Mouse (Mus musculus) cerebellum, postnatal 25 days (tissue): ENCODE results near the gene Rnf39.

Experiments used
- DNase-seq, 2 experiments: peaks; one replicate each; pipeline ENCODE4 v3.0.0; 2021; ENCODE audit warnings: mixed read lengths in 2 of 2

Gene Rnf39

DNA sequence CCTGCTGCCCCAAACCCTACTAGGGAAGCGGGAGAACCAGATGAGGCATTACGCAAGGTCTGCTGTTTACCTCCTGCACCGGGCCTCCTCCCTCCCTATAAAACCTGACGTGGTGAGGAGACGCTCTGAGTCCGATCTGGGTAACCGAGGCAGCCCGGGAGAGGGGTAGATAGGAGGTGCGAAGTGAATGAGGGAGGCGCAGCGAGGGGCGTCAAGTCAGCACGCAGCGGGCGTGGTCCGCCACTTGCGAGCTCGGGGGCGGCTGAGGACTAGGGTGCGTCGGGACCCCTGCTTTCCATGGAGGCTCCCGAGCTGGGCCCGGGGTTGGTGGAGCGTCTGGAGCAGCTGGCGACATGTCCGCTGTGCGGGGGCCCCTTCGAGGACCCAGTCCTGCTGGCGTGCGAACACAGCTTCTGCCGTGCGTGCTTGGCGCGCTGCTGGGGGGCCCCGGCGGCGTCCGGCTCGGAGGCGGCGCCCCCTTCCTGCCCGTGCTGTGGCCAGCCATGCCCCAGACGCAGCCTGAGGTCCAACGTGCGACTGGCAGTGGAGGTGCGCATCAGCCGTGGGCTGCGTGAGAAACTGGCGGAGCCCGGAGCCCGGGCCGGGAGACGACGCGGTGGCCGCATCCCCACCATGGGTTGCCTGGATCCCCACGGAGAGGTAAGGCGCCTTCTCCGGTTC is at the start of gene Rnf39:
TSS of gene Rnf39 (plus strand) at position 128 of the 681 bp plus-strand sequence.
- DNase-seq = peak; percentile 57 to 59

GRCm38 (mm10) chr17:36893387-36893786 is 49.3 kb upstream of the Rnf39 start:
- DNase-seq = no peak

GRCm38 (mm10) chr17:36896583-36896982 is 46.1 kb upstream of the Rnf39 start:
- peak; percentile 8 to 61 for DNase-seq

- DNase-seq = no peak
These were observed 45.7 kb upstream of the Rnf39 start for GRCm38 (mm10) chr17:36897065-36897464.

GRCm38 (mm10) chr17:36897552-36898205 is 45.0 kb upstream of the Rnf39 start, which contains the start of gene Trim31:
Trim31 (plus strand) TSS chr17:36898118.
- DNase-seq = no peak

DNA sequence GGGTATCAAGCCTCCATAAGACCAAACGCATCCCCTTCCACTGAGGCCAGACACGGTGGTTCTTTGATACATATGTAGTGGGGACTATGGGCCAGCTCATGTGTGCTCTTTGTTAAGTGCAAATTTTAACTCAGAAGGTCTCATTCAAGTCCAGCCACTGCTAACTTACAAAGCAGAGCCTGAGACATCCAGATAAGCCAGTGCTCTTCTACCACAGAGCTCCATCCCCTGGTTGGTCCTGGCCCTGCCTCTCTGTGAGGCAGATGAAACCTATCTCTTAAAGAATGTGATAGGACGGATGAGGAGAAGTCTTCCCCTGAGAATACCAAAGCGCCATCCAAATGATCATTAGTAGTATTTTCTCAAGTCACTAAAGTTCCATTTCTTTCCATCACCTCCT is 43.3 kb upstream of the Rnf39 start:
- DNase-seq = no peak

GRCm38 (mm10) chr17:36900001-36900400 is 42.7 kb upstream of the Rnf39 start:
- DNase-seq = no peak

- no peak for DNase-seq
These were observed 42.0 kb upstream of the Rnf39 start for GRCm38 (mm10) chr17:36900691-36901090.

DNA sequence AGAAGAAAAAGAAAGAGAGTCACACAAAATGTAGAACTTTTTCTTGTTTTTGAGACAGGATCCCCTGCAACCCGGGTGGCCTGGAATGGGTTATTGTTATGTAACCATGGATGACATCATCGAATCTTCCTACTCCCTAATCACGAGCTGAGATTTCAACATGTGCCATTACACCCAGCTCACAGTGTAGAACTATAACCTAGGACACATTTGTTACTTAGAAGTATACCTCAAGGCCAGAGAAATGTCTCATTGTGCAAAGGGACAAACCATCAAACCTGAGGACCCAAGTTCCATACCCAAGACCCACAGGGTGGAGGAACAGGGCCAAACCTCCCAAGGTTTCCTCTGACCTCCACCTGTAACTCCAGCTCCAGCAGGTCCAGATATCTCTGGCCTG is 39.1 kb upstream of the Rnf39 start:
- no peak for DNase-seq

- DNase-seq = no peak
These were observed 34.5 kb upstream of the Rnf39 start for GRCm38 (mm10) chr17:36908235-36908634.

- no peak for DNase-seq
These were observed 32.9 kb upstream of the Rnf39 start for GRCm38 (mm10) chr17:36909802-36910201.

- no peak for DNase-seq
These were observed 30.7 kb upstream of the Rnf39 start for GRCm38 (mm10) chr17:36912031-36912430.

DNA sequence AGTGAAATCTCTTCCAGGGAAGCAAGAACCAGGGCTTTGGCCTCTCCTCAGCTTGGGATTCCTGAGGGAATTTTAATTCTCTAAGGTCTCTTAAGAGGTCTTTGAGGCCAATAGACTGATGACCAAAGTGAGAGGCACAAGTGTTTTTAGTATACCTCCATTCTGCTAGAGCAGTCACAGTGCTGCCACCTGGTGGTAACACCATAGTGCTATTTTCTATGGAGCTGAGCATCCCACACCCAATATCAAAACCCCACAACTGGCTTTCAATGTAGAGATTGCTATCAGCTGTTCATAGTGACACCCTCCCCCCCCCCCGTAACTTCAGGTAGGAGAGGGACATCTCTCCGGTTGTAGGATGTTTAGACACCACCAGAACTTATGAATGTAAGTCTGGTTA is 28.6 kb upstream of the Rnf39 start:
- peak; percentile 72 to 90 for DNase-seq

GRCm38 (mm10) chr17:36915076-36915475 is 27.6 kb upstream of the Rnf39 start:
- DNase-seq = peak; percentile 60 to 81

DNA sequence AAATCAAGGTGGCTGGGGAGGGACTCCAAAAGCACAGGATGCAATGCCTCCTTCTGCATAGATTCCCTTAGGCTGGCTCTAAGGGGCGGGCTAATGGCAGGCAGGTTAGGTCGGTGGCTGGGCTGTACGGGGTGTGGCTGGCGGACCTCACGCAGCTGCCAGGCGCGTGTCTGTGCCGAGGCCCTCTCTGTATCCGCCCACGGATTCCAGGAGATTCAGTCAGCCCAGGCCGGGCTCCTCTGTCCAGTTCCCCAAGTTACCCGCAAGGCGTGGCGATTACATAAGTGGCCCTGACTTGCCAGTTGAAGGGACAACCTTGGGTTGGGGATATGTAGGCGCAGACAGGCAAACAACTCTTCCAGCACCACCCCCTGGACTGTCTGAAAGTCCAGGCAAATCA is 22.5 kb upstream of the Rnf39 start:
- DNase-seq = no peak

DNA sequence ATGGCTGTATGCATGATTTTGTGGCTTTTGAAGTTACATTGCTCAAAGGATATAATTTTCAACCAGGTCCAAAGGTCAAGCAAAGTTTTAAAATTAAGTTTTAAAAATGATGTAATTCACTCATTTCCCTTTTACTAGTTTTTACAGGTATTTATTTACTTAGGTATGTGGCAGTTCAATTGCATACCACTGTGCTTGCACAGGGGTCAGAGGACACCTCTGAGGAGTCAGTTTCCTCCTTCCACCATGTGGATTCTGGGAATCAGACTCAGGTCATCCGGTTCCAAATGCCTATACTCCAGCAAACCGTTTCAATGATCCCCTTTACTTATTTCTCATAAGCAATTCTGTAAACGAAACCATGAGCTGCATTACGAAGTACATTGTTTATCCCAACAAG is 20.0 kb upstream of the Rnf39 start:
- DNase-seq = no peak

DNA sequence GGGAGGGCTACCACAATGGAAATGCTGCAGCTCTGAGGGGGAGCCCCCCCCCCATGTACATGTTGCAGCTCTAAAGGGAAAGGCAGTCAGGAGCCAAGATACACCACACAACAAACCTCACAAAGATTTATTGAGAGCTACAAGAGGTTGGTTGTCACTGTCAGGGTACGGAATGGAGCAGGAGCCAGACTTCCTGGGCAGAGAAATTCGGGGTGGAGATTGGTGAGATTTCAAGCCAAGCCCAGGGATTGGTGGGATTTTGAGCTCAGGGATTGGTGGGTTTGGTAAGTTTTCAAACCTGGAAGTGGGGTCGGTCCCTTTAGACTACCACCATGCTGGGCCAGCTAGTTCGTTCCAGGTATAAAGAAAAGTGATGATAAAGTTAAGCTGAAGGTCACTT is 19.2 kb upstream of the Rnf39 start:
- no peak for DNase-seq

DNA sequence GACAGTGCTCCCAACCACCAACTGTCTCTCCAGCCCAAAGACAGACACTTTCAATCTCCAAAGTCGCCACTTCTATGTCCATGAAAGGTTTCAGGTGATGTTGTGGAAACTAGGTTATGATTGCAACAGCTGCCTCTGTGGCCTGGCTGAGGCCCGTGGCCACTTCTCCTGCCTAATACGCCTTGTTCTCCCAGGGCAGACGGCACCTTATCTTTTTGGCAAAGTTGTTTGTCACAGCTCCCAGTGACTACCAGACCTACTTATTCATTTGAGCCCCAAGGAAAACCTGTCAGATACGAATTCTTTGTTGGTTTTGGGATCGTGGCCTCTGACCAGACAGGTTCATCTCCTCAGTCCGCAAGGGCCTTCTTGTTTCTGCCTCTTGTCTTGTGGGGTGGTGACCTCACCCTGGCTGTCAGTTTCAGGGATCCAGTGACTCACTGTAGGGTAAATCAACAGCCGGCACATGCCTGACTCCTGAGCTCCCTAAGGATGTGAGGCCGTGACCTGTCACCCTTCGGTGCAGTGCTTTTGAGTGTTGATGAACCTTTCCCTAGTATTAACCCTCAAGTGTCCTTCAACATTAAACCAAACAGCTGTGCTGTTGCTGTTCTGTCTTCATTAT is 15.1 kb upstream of the Rnf39 start:
- no peak for DNase-seq

DNA sequence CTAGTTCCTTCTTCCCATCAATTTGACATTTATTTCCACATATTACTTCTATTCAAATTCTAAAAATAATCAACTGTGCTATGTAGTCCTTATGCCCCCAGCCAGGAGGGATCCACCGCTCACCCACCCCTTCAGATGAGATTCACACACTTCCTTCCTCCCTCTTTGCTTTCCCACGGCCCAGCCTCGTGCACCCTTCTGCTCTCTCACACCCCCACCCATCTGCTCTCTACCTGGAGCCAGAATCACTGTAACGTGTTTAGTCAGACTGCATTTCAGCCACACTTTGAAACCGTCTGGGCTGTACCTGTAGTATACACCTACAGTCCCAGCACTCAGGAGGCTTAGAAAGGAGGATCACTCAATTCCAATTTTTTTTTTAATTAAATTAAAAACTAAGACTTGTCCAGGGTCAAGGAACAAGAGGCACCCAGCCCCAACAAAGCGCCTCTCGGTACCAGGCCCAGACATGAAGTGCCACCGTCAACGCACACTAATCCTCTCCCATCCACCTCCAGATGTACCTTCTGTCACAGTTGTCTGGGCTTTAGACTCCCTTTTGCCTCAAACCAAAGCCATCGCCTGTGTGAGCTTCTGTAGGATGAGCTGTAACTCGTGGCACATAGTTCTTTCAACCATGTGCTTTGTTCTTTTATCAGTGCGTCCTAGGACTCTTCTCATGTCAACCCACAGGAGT is 13.3 kb upstream of the Rnf39 start:
- no peak for DNase-seq

DNA sequence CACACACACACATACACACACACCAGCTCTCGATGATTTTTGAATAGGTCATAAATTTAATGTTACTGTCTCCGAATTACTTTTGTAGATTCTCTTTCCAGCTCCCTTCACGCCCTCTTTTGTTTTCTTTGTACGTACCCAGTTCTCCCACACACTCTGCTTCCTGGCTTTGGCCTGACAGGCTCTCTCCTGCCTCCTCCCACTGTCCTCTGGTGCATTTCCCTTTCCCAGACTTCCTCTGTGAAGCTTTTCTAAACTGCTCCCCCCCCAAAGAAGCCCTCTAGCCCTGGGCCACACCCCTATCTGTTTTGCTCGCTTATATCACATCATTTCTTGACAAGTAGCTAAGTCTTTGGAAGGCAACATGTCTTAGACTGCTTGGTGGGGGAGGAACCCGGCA is 12.5 kb upstream of the Rnf39 start:
- DNase-seq = no peak

- DNase-seq = no peak
These were observed 11.6 kb upstream of the Rnf39 start for GRCm38 (mm10) chr17:36931130-36931529.

- DNase-seq = no peak
These were observed 10.9 kb upstream of the Rnf39 start for GRCm38 (mm10) chr17:36931806-36932205.

DNA sequence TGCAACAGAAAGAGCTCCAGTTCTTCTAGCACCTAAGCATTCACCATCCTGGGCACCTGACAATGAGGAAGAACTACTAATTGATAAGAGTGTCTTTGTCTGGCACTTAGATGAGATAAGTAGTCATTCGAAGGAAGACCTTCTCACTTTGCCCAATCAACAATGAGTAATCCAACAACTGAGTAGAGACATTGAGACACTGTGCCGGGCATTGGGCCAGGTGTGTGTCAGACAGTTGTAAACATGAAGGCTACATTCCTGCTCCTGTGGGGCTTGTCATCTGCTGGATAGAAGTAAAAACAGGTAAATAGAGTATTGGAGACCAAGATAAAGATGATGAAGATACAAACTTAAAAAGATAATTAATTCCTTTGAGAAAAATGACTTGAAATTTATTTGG is 4.7 kb upstream of the Rnf39 start:
- DNase-seq = no peak

- DNase-seq = peak; percentile 74 to 83
These were observed 327 bp upstream of the Rnf39 start for GRCm38 (mm10) chr17:36942391-36942790.
